In the genomic region with DNA sequence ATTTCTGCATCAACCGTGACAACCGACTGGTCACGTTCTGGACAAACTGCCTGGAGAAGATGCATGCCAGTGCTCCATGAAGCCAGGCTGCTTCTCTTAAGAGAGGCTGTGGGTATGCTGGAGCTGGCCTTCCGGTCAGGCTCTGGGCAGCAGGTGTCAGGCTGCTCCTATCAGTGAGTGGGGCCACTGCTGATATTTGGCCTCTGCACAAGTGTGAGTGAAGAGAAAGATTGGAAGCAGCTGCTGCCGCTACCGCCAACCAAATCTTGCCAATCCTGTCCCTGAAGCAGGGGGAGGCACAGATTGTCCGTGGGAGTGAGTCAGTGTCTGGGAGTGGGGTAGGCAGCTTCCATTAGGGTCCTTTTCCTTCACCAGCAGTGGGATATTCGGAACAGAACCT, we compare ENCODE assay signal across 10 mouse cellular contexts. TPM values are rescaled to one million over a fixed set of nuclear protein-coding genes. Genes with fewer than 3 reads are reported as not detected.
DNase-seq lines count a peak whose midpoint lies in the region; ATAC-seq lines count a peak whose summit lies in the region.
"Had no signal": no experiment of that assay in that cellular context is flagged by ENCODE, and none has a peak within 500 bp of the region (broad histone marks: within the 10 kb centered on the region; RNA-seq: fewer than 3 reads in every experiment).

No protein-coding gene starts in this region.

- no peak overlapping the region for H3K9ac ChIP-seq in kidney, embryonic 15.5 days

- no peak for DNase-seq in kidney, adult 18-20 months
- DNase-seq in gastrocnemius, postnatal 10 days = peak; percentile 35
- DNase-seq in layer of hippocampus, adult 18-20 months (ENCODE audit: low spot score in 2 of 2) = peak; percentile 88 to 95
- DNase-seq in right cerebral cortex, postnatal 14 days = peak; percentile 29
- DNase-seq in thymus, adult 18-20 months = no peak

- H3K27me3 ChIP-seq in kidney, embryonic 15.5 days = no peaks in the 10 kb centered on the region

- ATAC-seq in kidney, embryonic 15.5 days (replicated peaks; ENCODE audit: low FRiP score) = peak; percentile 49; the same call in 1 of the 2 replicates
- peak; percentile 80 for ATAC-seq in cerebellum, adult (ENCODE audit: insufficient number of reproducible peaks, low FRiP score, low TSS enrichment)
- ATAC-seq in erythroid progenitor cell, adult 5-6 weeks (replicated peaks; ENCODE audit: low FRiP score, poor library complexity, severe bottlenecking) = no peak

- H3K27ac ChIP-seq in kidney, embryonic 15.5 days = 0 out of 2 replicates have a peak overlapping the region, but pooled peaks have one; percentile 15

- peaks cover 13% of the 10 kb centered on the region for H3K4me1 ChIP-seq in kidney, embryonic 15.5 days

- 47% methylated on average over 8 of the region's 8 CpGs for WGBS in kidney, embryonic 15.5 days

- no peak overlapping the region for H3K4me3 ChIP-seq in kidney, embryonic 15.5 days (replicated peaks)
- H3K4me3 ChIP-seq: erythroblast, embryonic 14.5 days had no signal

- no peak overlapping the region for H3K4me2 ChIP-seq in kidney, embryonic 15.5 days

- no peaks in the 10 kb centered on the region for H3K9me3 ChIP-seq in kidney, embryonic 15.5 days (replicated peaks)
- H3K9me3 ChIP-seq: G1E had no signal

- H3K36me3 ChIP-seq in kidney, embryonic 15.5 days = peaks cover 19% of the 10 kb centered on the region

RNA-seq across cellular contexts. Expression of gene Ywhah, which starts 27.5 kb away (rescaled TPM):
- polyA plus RNA-seq in kidney, embryonic 15.5 days (2015; fragmentation: Nextera tagmentation; extraction: Ambion mirVana) = 362 and 374 TPM in 2 replicates
- total RNA-seq in gastrocnemius, postnatal 10 days (2021) = 100 to 1,000 TPM in 1 of 2 experiments, 10 to 100 TPM in 1; 82.0 to 106 TPM
- total RNA-seq in layer of hippocampus, adult 18-20 months (2021) = 1,000 to 10,000 TPM; 1,080 to 1,138 TPM
- total RNA-seq in erythroid progenitor cell, adult 5-6 weeks (2015; ENCODE audit: low replicate concordance) = 322 and 398 TPM in 2 replicates
- total RNA-seq in erythroid progenitor cell, adult 5-6 weeks (2017; ENCODE audit: low replicate concordance) = 229 and 280 TPM in 2 replicates

Comparison
In these comparisons a context has a peak if more than half of its experiments do, and no peak if none do; other contexts are left out.
1. DNase-seq: peak in gastrocnemius, postnatal 10 days (single experiment), layer of hippocampus, adult 18-20 months (2 of 2) and right cerebral cortex, postnatal 14 days (single experiment); none in kidney, adult 18-20 months (single experiment) and thymus, adult 18-20 months (0 of 2).